Mouse (Mus musculus) lung, adult 10 weeks (tissue): ENCODE results near the gene Izumo2. TPM values are rescaled to one million over a fixed set of nuclear protein-coding genes. Genes with fewer than 3 reads are reported as not detected.

Source experiments
- polyA plus RNA-seq: library from polyadenylated mRNA; stranded (reverse); fragments of 350-450 nt; fragmentation: Illumina TruSeq; extraction: RNeasy Lipid Tissue Mini Kit (QIAGEN cat#74804); gene quantifications from one replicate; pipeline ENCODE4 v1.2.3, GENCODE M21; 2014; ENCODE audit warnings: low read depth, low replicate concordance; ENCODE audit not compliant: insufficient read depth

Izumo2 gene
- not detected for polyA plus RNA-seq

GRCm38 (mm10) chr7:44708574-44708973 is at the start of gene Izumo2:
Gene Izumo2, plus strand, starts transcription at chr7:44708742.

GRCm38 (mm10) chr7:44670803-44671202 is 37.7 kb upstream of the Izumo2 start, which contains the start of gene Myh14:
Gene Myh14, minus strand, starts transcription at chr7:44670843.

DNA sequence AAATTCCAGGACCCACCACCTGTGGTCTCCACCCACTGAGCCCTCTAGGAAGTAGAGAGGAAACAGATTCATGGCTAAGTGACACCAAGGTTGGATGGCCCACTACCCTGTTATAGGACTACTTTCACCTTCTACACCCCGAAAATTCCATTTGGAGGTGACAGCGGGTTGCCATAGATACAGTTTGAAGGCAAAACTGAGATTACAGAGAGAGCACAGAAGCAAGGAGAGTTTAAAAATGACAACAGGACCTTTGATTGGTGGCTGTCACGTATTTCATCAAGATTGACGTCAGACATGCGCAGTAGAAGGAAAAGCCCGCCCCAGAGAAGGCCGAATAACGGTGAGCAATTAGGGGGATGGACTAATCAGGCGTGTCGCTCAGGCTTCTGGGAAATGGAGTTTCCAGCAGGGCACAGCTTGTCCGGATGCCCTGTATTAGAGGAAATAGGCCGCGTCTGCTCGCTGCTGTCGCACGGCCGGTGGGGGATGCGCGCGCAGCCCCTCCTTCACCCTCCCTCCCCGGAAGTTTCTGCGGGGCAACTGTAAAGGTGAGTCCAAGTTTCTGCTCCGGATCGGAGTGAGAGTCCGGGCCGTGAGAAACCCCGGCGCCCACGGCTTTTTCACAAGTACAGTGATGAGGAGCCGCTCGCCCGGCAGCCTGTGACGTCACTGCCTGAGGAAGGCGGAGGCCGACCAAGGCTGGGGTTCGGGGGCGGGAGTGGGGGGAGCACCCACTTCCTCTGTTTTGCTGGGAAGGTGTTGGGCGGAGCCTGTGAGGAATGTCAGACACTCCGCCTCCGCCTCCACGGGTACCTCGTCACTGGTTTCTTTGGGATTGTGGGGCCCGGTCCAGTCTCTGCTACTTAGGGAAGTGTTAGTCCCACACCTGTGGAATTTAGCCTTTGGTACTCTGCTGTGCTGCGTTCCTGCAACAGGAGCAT is 39.8 kb downstream of the Izumo2 start, which contains the start of gene Vrk3:
Gene Vrk3, plus strand, starts transcription at position 313 of the 944 bp plus-strand sequence.

GRCm38 (mm10) chr7:44750950-44751349 is 42.4 kb downstream of the Izumo2 start, which contains the start of gene Zfp473:
Gene Zfp473, minus strand, starts transcription at chr7:44751050.

Other genes starting within 250 kb of the Izumo2 start
- gene Aspdh, start 243.4 kb upstream of the Izumo2 start, polyA plus RNA-seq = not detected
- gene Josd2, start 240.8 kb upstream of the Izumo2 start, polyA plus RNA-seq = 66.0 TPM
- gene Emc10, start 212.2 kb upstream of the Izumo2 start, polyA plus RNA-seq = 83.9 TPM
- 2.5 TPM for gene Fam71e1, start 212.2 kb upstream of the Izumo2 start, polyA plus RNA-seq
- gene Mybpc2, start 184.1 kb upstream of the Izumo2 start, polyA plus RNA-seq = 0.92 TPM
- gene Spib, start 176.7 kb upstream of the Izumo2 start, polyA plus RNA-seq = 10.6 TPM
- 16.2 TPM for gene Pold1, start 159.9 kb upstream of the Izumo2 start, polyA plus RNA-seq
- 56.8 TPM for gene Nr1h2, start 154.8 kb upstream of the Izumo2 start, polyA plus RNA-seq
- 354 TPM for gene Napsa, start 136.4 kb upstream of the Izumo2 start, polyA plus RNA-seq
- gene Kcnc3, start 118.1 kb upstream of the Izumo2 start, polyA plus RNA-seq = 4.2 TPM
- 136 TPM for gene Myh14, start 37.9 kb upstream of the Izumo2 start, polyA plus RNA-seq
- 29.2 TPM for gene Vrk3, start 39.7 kb downstream of the Izumo2 start, polyA plus RNA-seq
- 0.11 TPM for gene Zfp473, start 42.3 kb downstream of the Izumo2 start, polyA plus RNA-seq
- 14.9 TPM for gene Nup62, start 107.3 kb downstream of the Izumo2 start, polyA plus RNA-seq
- 3.1 TPM for gene Il4i1, start 107.6 kb downstream of the Izumo2 start, polyA plus RNA-seq
- gene Atf5, start 107.9 kb downstream of the Izumo2 start, polyA plus RNA-seq = 83.0 TPM
- 36.7 TPM for gene Akt1s1, start 140.2 kb downstream of the Izumo2 start, polyA plus RNA-seq
- gene Tbc1d17, start 140.3 kb downstream of the Izumo2 start, polyA plus RNA-seq = 46.8 TPM
- gene Pnkp, start 148.4 kb downstream of the Izumo2 start, polyA plus RNA-seq = 27.8 TPM
- 127 TPM for gene Ptov1, start 161.0 kb downstream of the Izumo2 start, polyA plus RNA-seq
- gene Med25, start 184.0 kb downstream of the Izumo2 start, polyA plus RNA-seq = 22.3 TPM
- gene Fuz, start 187.3 kb downstream of the Izumo2 start, polyA plus RNA-seq = 20.0 TPM
- gene Ap2a1, start 220.8 kb downstream of the Izumo2 start, polyA plus RNA-seq = 23.2 TPM
- not detected for gene Tsks, start 234.5 kb downstream of the Izumo2 start, polyA plus RNA-seq